Mouse (Mus musculus): Measurements from ENCODE around the gene Snx12. TPM values are rescaled to one million over a fixed set of nuclear protein-coding genes. Genes with fewer than 3 reads are reported as not detected.

The Snx12 gene
- polyA plus RNA-seq, 1 experiment from 2014 or later, result 67.1 TPM

GRCm38 (mm10) chrX:101084192-101084591 lies 138.2 kb downstream of the Snx12 start:
- 82% methylated on average over 2 of the region's 2 CpGs for WGBS (ENCODE audit: missing documents)
- Histone ChIP-seq H3K36me3 (ENCODE audit: inconsistent target) (no peaks in the 10 kb centered on the region), H3K79me2 (ENCODE audit: inconsistent target) (no peaks in the 10 kb centered on the region), H3K4me3 (ENCODE audit: inconsistent target) (no peak overlapping the region), H3K27ac (no peak overlapping the region)

GRCm38 (mm10) chrX:101065245-101065644 lies 157.1 kb downstream of the Snx12 start:
- Histone ChIP-seq H3K36me3 (ENCODE audit: inconsistent target) (no peaks in the 10 kb centered on the region), H3K79me2 (ENCODE audit: inconsistent target) (no peaks in the 10 kb centered on the region), H3K27ac (no peak overlapping the region), H3K4me3 (ENCODE audit: inconsistent target) (no peak overlapping the region)
- WGBS (ENCODE audit: missing documents), result 90% methylated on average over 1 of the region's 1 CpGs

- Histone ChIP-seq H3K36me3 (ENCODE audit: inconsistent target) (no peaks in the 10 kb centered on the region), H3K27ac (no peak overlapping the region), H3K79me2 (ENCODE audit: inconsistent target) (no peaks in the 10 kb centered on the region), H3K4me3 (ENCODE audit: inconsistent target) (no peak overlapping the region)
- 86% methylated on average over 2 of the region's 2 CpGs for WGBS (ENCODE audit: missing documents)
These were observed 158.9 kb downstream of the Snx12 start for GRCm38 (mm10) chrX:101063503-101063902.

- Histone ChIP-seq H3K27ac (no peak within 1 kb of the TSS), H3K36me3 (ENCODE audit: inconsistent target) (no peaks in the 10 kb centered on the region), H3K4me3 (ENCODE audit: inconsistent target) (no peak within 1 kb of the TSS), H3K79me2 (ENCODE audit: inconsistent target) (no peaks in the 10 kb centered on the region)
- WGBS (ENCODE audit: missing documents), result 89% methylated on average over 17 of the region's 31 CpGs
These were observed 162.8 kb downstream of the Snx12 start, which contains the start of gene Tex11 for GRCm38 (mm10) chrX:101059541-101059940. Gene Tex11 (minus strand): TSS chrX:101059667.

Other genes starting within 250 kb of the Snx12 start
- gene Tex11, start 162.9 kb downstream of the Snx12 start, polyA plus RNA-seq (2018), result 0.04 TPM in 1 of 3 replicates, not detected in the others
- not detected in 3 replicates for gene Slc7a3, start 136.5 kb downstream of the Snx12 start, polyA plus RNA-seq (2018)
- 8.1 to 15.6 TPM (median 9.5 TPM) in 3 replicates for gene Foxo4, start 32.0 kb upstream of the Snx12 start, polyA plus RNA-seq (2018)
- gene Gm614, start 41.4 kb upstream of the Snx12 start, polyA plus RNA-seq (2018), result 0.23 TPM in 1 of 3 replicates, not detected in the others
- 107 to 237 TPM (median 204 TPM) in 3 replicates for gene Il2rg, start 45.7 kb upstream of the Snx12 start, polyA plus RNA-seq (2018)
- gene Gm20489, start 46.5 kb upstream of the Snx12 start, polyA plus RNA-seq (2018), result not detected in 3 replicates
- 35.4 to 43.8 TPM (median 41.3 TPM) in 3 replicates for gene Med12, start 51.5 kb upstream of the Snx12 start, polyA plus RNA-seq (2018)
- gene Nlgn3, start 76.6 kb upstream of the Snx12 start, polyA plus RNA-seq (2018), result not detected in 3 replicates
- gene Gjb1, start 153.8 kb upstream of the Snx12 start, polyA plus RNA-seq (2018), result not detected in 3 replicates
- gene Zmym3, start 198.3 kb upstream of the Snx12 start, polyA plus RNA-seq (2018), result 11.5 to 20.5 TPM (median 15.3 TPM) in 3 replicates
- 169 to 225 TPM (median 178 TPM) in 3 replicates for gene Nono, start 206.8 kb upstream of the Snx12 start, polyA plus RNA-seq (2018)
- 0.35 TPM in 1 of 3 replicates, not detected in the others for gene Itgb1bp2, start 226.5 kb upstream of the Snx12 start, polyA plus RNA-seq (2018)